Mouse (Mus musculus) Patski (cell line): ENCODE results near the gene Olfr370. TPM values are rescaled to one million over a fixed set of nuclear protein-coding genes. Genes with fewer than 3 reads are reported as not detected.

Experiments used
- ATAC-seq: fragments of 100-300 bp; one replicate; pipeline ENCODE4 v1.8.0; 2021
- CTCF ChIA-PET: fragments of 350-600 bp; sonication (Branson Sonifier 250); formaldehyde crosslinking; loops from one replicate; lab custom pipeline; 2022; ENCODE audit warnings: inconsistent platforms; lab: Charles Lee
- POLR2A ChIA-PET: fragments of 350-600 bp; sonication (Branson Sonifier 250); formaldehyde crosslinking; loops from one replicate; lab custom pipeline; 2022; ENCODE audit warnings: antibody characterized with exemption, inconsistent platforms; lab: Charles Lee
- DNase-seq: peaks from one replicate; pipeline ENCODE4 v3.0.0-alpha.2; 2011; ENCODE audit warnings: low read depth, low spot score
- H3K27me3 ChIP-seq: fragments of 371-371 bp; one replicate; pipeline ENCODE4 v1.5.1; 2021
- CTCF ChIP-seq: fragments of 100-300 bp; IDR thresholded peaks from one replicate; pipeline ENCODE4 v1.5.1; 2021
- in situ Hi-C: fragments of 300-500 bp; cut with MboI; formaldehyde crosslinking; loops from 3 replicates; pipeline ENCODE4 v1.11.1; 2018; ENCODE audit warnings: low pct_unique_long_range_greater_than_20kb, mixed read lengths
- polyA plus RNA-seq: library from polyadenylated mRNA; unstranded; gene quantifications from one replicate; pipeline ENCODE4 v1.2.3, GENCODE M21; 2021

The Olfr370 gene
- polyA plus RNA-seq, 1 experiment from 2014 or later: 0.04 TPM

- no peaks in the 10 kb centered on the region for H3K27me3 ChIP-seq
- POLR2A ChIA-PET: no interaction called here
- CTCF ChIA-PET: no interaction called here
- ATAC-seq (no peak), DNase-seq (no peak)
- in situ Hi-C loops: no loop called here
- TF ChIP-seq CTCF: no peak
Observed at GRCm38 (mm10) chr8:83575561-83576515, 40.3 kb downstream of the Olfr370 start.

- ATAC-seq (no peak), DNase-seq (no peak)
- no peak for TF ChIP-seq CTCF
- no peaks in the 10 kb centered on the region for H3K27me3 ChIP-seq
- in situ Hi-C loops: no loop called here
- CTCF ChIA-PET: no interaction called here
- POLR2A ChIA-PET: no interaction called here
Observed at GRCm38 (mm10) chr8:83576516-83576895, 40.9 kb downstream of the Olfr370 start.

GRCm38 (mm10) chr8:83576921-83577320 lies 41.3 kb downstream of the Olfr370 start:
- ATAC-seq (no peak), DNase-seq (no peak)
- H3K27me3 ChIP-seq: no peaks in the 10 kb centered on the region
- ChIA-PET POLR2A (no interaction called here), CTCF (interaction anchor here (1.2 kb wide), 1 partner anchor 13 kb away, joined by 3 read pairs; no protein-coding TSS in a partner anchor)
- no peak for TF ChIP-seq CTCF
- in situ Hi-C loops: no loop called here

- ATAC-seq (no peak), DNase-seq (no peak)
- in situ Hi-C loops: no loop called here
- ChIA-PET CTCF (interaction anchor here (1.2 kb wide), 1 partner anchor 13 kb away, joined by 3 read pairs; no protein-coding TSS in a partner anchor), POLR2A (no interaction called here)
- H3K27me3 ChIP-seq: no peaks in the 10 kb centered on the region
- no peak for TF ChIP-seq CTCF
Observed at GRCm38 (mm10) chr8:83577384-83577791, 41.8 kb downstream of the Olfr370 start.

- no peak for ATAC-seq
- ChIA-PET POLR2A (no interaction called here), CTCF (interaction anchor here (1.2 to 1.6 kb wide), 3 partner anchors 11 to 13 kb away, joined by 3 to 4 read pairs (median 3); no protein-coding TSS in a partner anchor)
- in situ Hi-C loops: no loop called here
- no peak for DNase-seq
- H3K27me3 ChIP-seq: no peaks in the 10 kb centered on the region
- no peak for TF ChIP-seq CTCF
Observed at GRCm38 (mm10) chr8:83578131-83579055, 42.8 kb downstream of the Olfr370 start.

GRCm38 (mm10) chr8:83579676-83580075 lies 44.1 kb downstream of the Olfr370 start:
- no peaks in the 10 kb centered on the region for H3K27me3 ChIP-seq
- DNase-seq: no peak
- in situ Hi-C loops: no loop called here
- TF ChIP-seq CTCF: no peak
- ChIA-PET POLR2A (interaction anchor here (1.1 kb wide), 1 partner anchor 10 kb away, joined by 3 read pairs; no protein-coding TSS in a partner anchor), CTCF (interaction anchor here (1.5 kb wide), 1 partner anchor 12 kb away, joined by 3 read pairs; no protein-coding TSS in a partner anchor)
- ATAC-seq: no peak

GRCm38 (mm10) chr8:83580826-83581225 lies 45.2 kb downstream of the Olfr370 start:
- POLR2A ChIA-PET: no interaction called here
- DNase-seq (no peak), ATAC-seq (no peak)
- CTCF ChIA-PET: interaction anchor here (0.7 to 1.1 kb wide), 2 partner anchors 10 to 131 kb away, joined by 3 read pairs; no protein-coding TSS in a partner anchor
- H3K27me3 ChIP-seq: no peaks in the 10 kb centered on the region
- no peak for TF ChIP-seq CTCF
- in situ Hi-C loops: no loop called here

GRCm38 (mm10) chr8:83582226-83582625 lies 46.6 kb downstream of the Olfr370 start:
- in situ Hi-C loops: no loop called here
- ChIA-PET POLR2A (no interaction called here), CTCF (no interaction called here)
- no peaks in the 10 kb centered on the region for H3K27me3 ChIP-seq
- ATAC-seq: no peak
- DNase-seq: no peak
- no peak for TF ChIP-seq CTCF

- CTCF ChIA-PET: interaction anchor here (1.1 kb wide), 1 partner anchor 11 kb away, joined by 4 read pairs; no protein-coding TSS in a partner anchor
- no peak for DNase-seq
- POLR2A ChIA-PET: interaction anchor here (0.9 kb wide), 1 partner anchor 11 kb away, joined by 3 read pairs; no protein-coding TSS in a partner anchor
- in situ Hi-C loops: no loop called here
- ATAC-seq: no peak
- no peaks in the 10 kb centered on the region for H3K27me3 ChIP-seq
- TF ChIP-seq CTCF: no peak
Observed at GRCm38 (mm10) chr8:83583236-83583635, 47.7 kb downstream of the Olfr370 start.

- TF ChIP-seq CTCF: no peak
- ChIA-PET POLR2A (no interaction called here), CTCF (interaction anchor here (1.0 kb wide), 1 partner anchor 10 kb away, joined by 4 read pairs; no protein-coding TSS in a partner anchor)
- DNase-seq (no peak), ATAC-seq (no peak)
- in situ Hi-C loops: no loop called here
- H3K27me3 ChIP-seq: no peaks in the 10 kb centered on the region
Observed at GRCm38 (mm10) chr8:83584771-83585170, 49.2 kb downstream of the Olfr370 start.
